Mouse (Mus musculus) liver, embryonic 11.5 days (tissue): ENCODE measurements around the gene Adcy2. TPM values are rescaled to one million over a fixed set of nuclear protein-coding genes. Genes with fewer than 3 reads are reported as not detected.

Experiments used
- ATAC-seq: fragments of 200-750 bp; cut with Nextera tagmentation; replicated peaks from 2 replicates; pipeline ENCODE4 v1.8.0; 2017; ENCODE audit warnings: moderate number of reproducible peaks, mild to moderate bottlenecking, moderate TSS enrichment, moderate library complexity; ENCODE audit not compliant: low FRiP score
- DNase-seq: peaks from one replicate; pipeline ENCODE4 v3.0.0-alpha.2; 2017; ENCODE audit warnings: low spot score
- H3K27ac ChIP-seq: fragments of 300-500 bp; sonication (generic); 2 replicates; pipeline ENCODE4 v1.5.1; 2014; ENCODE audit warnings: mild to moderate bottlenecking, low read depth, low read length, control low read depth
- H3K27me3 ChIP-seq: fragments of 300-500 bp; sonication (generic); replicated peaks from 2 replicates; pipeline ENCODE4 v1.6.1; 2014; ENCODE audit warnings: low read length, mixed read lengths; ENCODE audit not compliant: control insufficient read depth, insufficient read depth
- H3K36me3 ChIP-seq: fragments of 300-500 bp; sonication (generic); 2 replicates; pipeline ENCODE4 v1.6.1; 2014; ENCODE audit warnings: mild to moderate bottlenecking, low read length, moderate library complexity, mixed read lengths; ENCODE audit not compliant: control insufficient read depth, insufficient read depth
- H3K4me1 ChIP-seq: fragments of 300-500 bp; sonication (generic); replicated peaks from 2 replicates; pipeline ENCODE4 v1.6.1; 2014; ENCODE audit warnings: low read length, mixed read lengths; ENCODE audit not compliant: control insufficient read depth, insufficient read depth
- H3K4me2 ChIP-seq: fragments of 300-500 bp; sonication (generic); 2 replicates; pipeline ENCODE4 v1.6.1; 2014; ENCODE audit warnings: mild to moderate bottlenecking, control low read depth, moderate library complexity
- H3K4me3 ChIP-seq: fragments of 300-500 bp; sonication (generic); 2 replicates; pipeline ENCODE4 v1.5.1; 2014; ENCODE audit warnings: low read depth, low read length, control low read depth
- H3K9ac ChIP-seq: fragments of 300-500 bp; sonication (generic); 2 replicates; pipeline ENCODE4 v1.6.1; 2014; ENCODE audit warnings: low read depth, low read length, control low read depth
- H3K9me3 ChIP-seq: fragments of 300-500 bp; sonication (generic); 2 replicates; pipeline ENCODE4 v1.6.1; 2016; ENCODE audit warnings: low read length, inconsistent platforms, mixed read lengths; ENCODE audit not compliant: control insufficient read depth
- WGBS: fragments of 180-500 bp; shearing (Covaris S2); extraction: QIAGEN DNeasy Blood & Tissue Kit; methylation state at CpG from one replicate; pipeline ENCODE4 v1.1.7; 2014; 5-methylcytosine and 5-hydroxymethylcytosine counted together
- polyA plus RNA-seq: library from polyadenylated mRNA; unstranded; fragments of >200 nt; fragmentation: Nextera tagmentation; extraction: Ambion mirVana; gene quantifications from 2 replicates; pipeline ENCODE4 v1.2.1, GENCODE M21; 2014

The Adcy2 gene
- polyA plus RNA-seq, 1 experiment from 2014 or later = 0.71 TPM

- no peak for ATAC-seq
Observed at GRCm38 (mm10) chr13:68830030-68830759, 169.1 kb downstream of the Adcy2 start.

GRCm38 (mm10) chr13:68828441-68828840 lies 170.9 kb downstream of the Adcy2 start:
- no peaks in the 10 kb centered on the region for H3K4me1 ChIP-seq
- no peaks in the 10 kb centered on the region for H3K27me3 ChIP-seq
- H3K4me3 ChIP-seq = no peak overlapping the region
- H3K27ac ChIP-seq = no peak overlapping the region
- WGBS = 76% methylated on average over 4 of the region's 4 CpGs
- H3K9ac ChIP-seq = no peak overlapping the region
- no peaks in the 10 kb centered on the region for H3K36me3 ChIP-seq
- H3K4me2 ChIP-seq = no peak overlapping the region
- no peak for ATAC-seq
- no peak for DNase-seq
- no peaks in the 10 kb centered on the region; the same call in 1 of the 2 replicates for H3K9me3 ChIP-seq

More at GRCm38 (mm10) chr13:68830030-68830759, 169.1 kb downstream of the Adcy2 start:
- DNase-seq = no peak
- Histone ChIP-seq H3K4me3 (no peak overlapping the region), H3K4me1 (no peaks in the 10 kb centered on the region), H3K4me2 (no peak overlapping the region), H3K27me3 (no peaks in the 10 kb centered on the region), H3K27ac (no peak overlapping the region), H3K9ac (no peak overlapping the region), H3K9me3 (no peaks in the 10 kb centered on the region; the same call in 1 of the 2 replicates), H3K36me3 (no peaks in the 10 kb centered on the region)
- 71% methylated on average over 6 of the region's 6 CpGs for WGBS

GRCm38 (mm10) chr13:68826461-68826860 lies 172.9 kb downstream of the Adcy2 start:
- no peak overlapping the region for H3K4me3 ChIP-seq
- H3K9me3 ChIP-seq = no peaks in the 10 kb centered on the region; the same call in 1 of the 2 replicates
- WGBS = 86% methylated on average over 1 of the region's 1 CpGs
- no peaks in the 10 kb centered on the region for H3K36me3 ChIP-seq
- H3K27ac ChIP-seq = no peak overlapping the region
- no peak overlapping the region for H3K4me2 ChIP-seq
- no peak for ATAC-seq
- H3K9ac ChIP-seq = no peak overlapping the region
- H3K27me3 ChIP-seq = no peaks in the 10 kb centered on the region
- H3K4me1 ChIP-seq = no peaks in the 10 kb centered on the region
- DNase-seq = no peak

GRCm38 (mm10) chr13:68820858-68821579 lies 178.3 kb downstream of the Adcy2 start:
- no peak overlapping the region for H3K27ac ChIP-seq
- WGBS = 81% methylated on average over 13 of the region's 13 CpGs
- H3K9me3 ChIP-seq = no peaks in the 10 kb centered on the region
- H3K9ac ChIP-seq = no peak overlapping the region
- H3K4me3 ChIP-seq = no peak overlapping the region
- H3K4me2 ChIP-seq = no peak overlapping the region
- H3K27me3 ChIP-seq = no peaks in the 10 kb centered on the region
- no peaks in the 10 kb centered on the region for H3K36me3 ChIP-seq
- DNase-seq = no peak
- no peaks in the 10 kb centered on the region for H3K4me1 ChIP-seq
- no peak for ATAC-seq

- WGBS = 81% methylated on average over 4 of the region's 4 CpGs
- no peaks in the 10 kb centered on the region for H3K36me3 ChIP-seq
- H3K9ac ChIP-seq = no peak overlapping the region
- H3K9me3 ChIP-seq = no peaks in the 10 kb centered on the region
- ATAC-seq (no peak), DNase-seq (no peak)
- no peaks in the 10 kb centered on the region for H3K27me3 ChIP-seq
- H3K27ac ChIP-seq = no peak overlapping the region
- no peaks in the 10 kb centered on the region for H3K4me1 ChIP-seq
- H3K4me2 ChIP-seq = no peak overlapping the region
- no peak overlapping the region for H3K4me3 ChIP-seq
Observed at GRCm38 (mm10) chr13:68815704-68816477, 183.4 kb downstream of the Adcy2 start.

- H3K4me1 ChIP-seq = no peaks in the 10 kb centered on the region
- DNase-seq (no peak), ATAC-seq (no peak)
- 87% methylated on average over 3 of the region's 3 CpGs for WGBS
- H3K9ac ChIP-seq = no peak overlapping the region
- no peak overlapping the region for H3K4me2 ChIP-seq
- no peaks in the 10 kb centered on the region for H3K9me3 ChIP-seq
- no peaks in the 10 kb centered on the region for H3K27me3 ChIP-seq
- H3K27ac ChIP-seq = no peak overlapping the region
- no peak overlapping the region for H3K4me3 ChIP-seq
- H3K36me3 ChIP-seq = no peaks in the 10 kb centered on the region
Observed at GRCm38 (mm10) chr13:68811185-68811584, 188.2 kb downstream of the Adcy2 start.

GRCm38 (mm10) chr13:68799777-68800176 lies 199.6 kb downstream of the Adcy2 start:
- Histone ChIP-seq H3K9me3 (no peaks in the 10 kb centered on the region), H3K36me3 (no peaks in the 10 kb centered on the region), H3K27me3 (no peaks in the 10 kb centered on the region), H3K4me1 (no peaks in the 10 kb centered on the region), H3K27ac (no peak overlapping the region), H3K4me2 (no peak overlapping the region), H3K4me3 (no peak overlapping the region), H3K9ac (no peak overlapping the region)
- 61% methylated on average over 6 of the region's 6 CpGs for WGBS
- DNase-seq (no peak), ATAC-seq (no peak)

- Histone ChIP-seq H3K9ac (no peak overlapping the region), H3K4me1 (no peaks in the 10 kb centered on the region), H3K36me3 (no peaks in the 10 kb centered on the region), H3K9me3 (no peaks in the 10 kb centered on the region), H3K27me3 (no peaks in the 10 kb centered on the region), H3K4me2 (no peak overlapping the region), H3K27ac (no peak overlapping the region), H3K4me3 (no peak overlapping the region)
- ATAC-seq (no peak), DNase-seq (no peak)
Observed at GRCm38 (mm10) chr13:68793286-68793685, 206.1 kb downstream of the Adcy2 start.
